Mouse (Mus musculus): Measurements from ENCODE around the gene Sh3bp4.

- TF ChIP-seq POLR2A (IDR thresholded peaks at IDR 0.05; ENCODE audit: borderline replicate concordance, extremely low read depth, low read depth, low read length) (no peak), CTCF (IDR thresholded peaks at IDR 0.05; ENCODE audit: insufficient read depth, low read length) (no peak)
These were observed 35.1 kb upstream of the Sh3bp4 start for GRCm38 (mm10) chr1:89035115-89035514.
